ENCODE assay signal across 8 mouse cellular contexts in genomic region chr5:110386371-110387330, GRCm38 (mm10). TPM values are rescaled to one million over a fixed set of nuclear protein-coding genes. Genes with fewer than 3 reads are reported as not detected.
DNase-seq lines count a peak whose midpoint lies in the region; ATAC-seq and TF ChIP-seq lines count a peak whose summit lies in the region.

No protein-coding gene starts in this region.

- no peak for TF ChIP-seq CTCF in lung, adult 2 months (IDR thresholded peaks at IDR 0.05; ENCODE audit: insufficient read depth, low read length)
- TF ChIP-seq CTCF in olfactory bulb, adult 2 months (IDR thresholded peaks at IDR 0.05; ENCODE audit: insufficient read depth, low read depth, low read length): no peak

- peak; percentile 51 for DNase-seq in CD4-positive, CD25-positive, alpha-beta regulatory T cell, adult 2 months (ENCODE audit: low read depth, low spot score)
- DNase-seq in heart, postnatal 10 days: peak; percentile 79 to 80
- DNase-seq in kidney, postnatal 36 days: peak; percentile 67 to 89
- DNase-seq in lung, adult 2 months: peak; percentile 64
- peak; percentile 68 to 82 for DNase-seq in urinary bladder, adult 18-20 months (ENCODE audit: low spot score in 2 of 2)

- intact Hi-C loops in heart, postnatal 10 days (cut with DNase I): no loop called here

- H3K36me3 ChIP-seq in forebrain, embryonic 13.5 days (ENCODE audit: poor library complexity, severe bottlenecking): peaks cover 4% of the 10 kb centered on the region; the same call in 1 of the 2 replicates

- no peak overlapping the region for H3K27ac ChIP-seq in brown adipose tissue, adult 24 weeks (replicated peaks; ENCODE audit: low read depth, low read length)
- peak overlapping the region; percentile 72 for H3K27ac ChIP-seq in forebrain, embryonic 13.5 days
- no peak overlapping the region for H3K27ac ChIP-seq in olfactory bulb, adult 2 months (ENCODE audit: insufficient read depth, low read depth, low read length)

- peak overlapping the region; percentile 63 for H3K4me3 ChIP-seq in brown adipose tissue, adult 24 weeks (ENCODE audit: insufficient read depth, low read depth, low read length)
- H3K4me3 ChIP-seq in forebrain, embryonic 13.5 days: peak overlapping the region; percentile 88
- peak overlapping the region; percentile 75 for H3K4me3 ChIP-seq in lung, adult 2 months (replicated peaks; ENCODE audit: extremely low read depth, low read depth, low read length)
- peak overlapping the region; percentile 48 for H3K4me3 ChIP-seq in olfactory bulb, adult 2 months (ENCODE audit: insufficient read depth, low read depth, low read length)

- H3K27me3 ChIP-seq in forebrain, embryonic 13.5 days: no peaks in the 10 kb centered on the region

- under 1% methylated on average over 90 of the region's 90 CpGs for WGBS in forebrain, embryonic 13.5 days
- WGBS in lung, adult 2 months: 4% methylated on average over 90 of the region's 90 CpGs
- 17% methylated on average over 90 of the region's 90 CpGs for WGBS in olfactory bulb, adult 2 months

- H3K9ac ChIP-seq in forebrain, embryonic 13.5 days: peak overlapping the region; percentile 91

- ATAC-seq in forebrain, embryonic 13.5 days: peak; percentile 93

- H3K9me3 ChIP-seq in forebrain, embryonic 13.5 days (replicated peaks): no peaks in the 10 kb centered on the region

- peak overlapping the region; percentile 81 for H3K4me2 ChIP-seq in forebrain, embryonic 13.5 days

- TF ChIP-seq POLR2A in lung, adult 2 months (IDR thresholded peaks at IDR 0.05; ENCODE audit: borderline replicate concordance, extremely low read depth, low read depth, low read length): no peak
- TF ChIP-seq POLR2A in olfactory bulb, adult 2 months (IDR thresholded peaks at IDR 0.05; ENCODE audit: insufficient read depth, low read depth, low read length): peak; percentile 37; the same call in 1 of the 2 replicates

- H3K4me1 ChIP-seq in brown adipose tissue, adult 24 weeks (ENCODE audit: control insufficient read depth, insufficient read depth, insufficient read length, low read length): peaks cover 5% of the 10 kb centered on the region; the same call in 1 of the 2 replicates
- H3K4me1 ChIP-seq in forebrain, embryonic 13.5 days: peaks cover 38% of the 10 kb centered on the region
- peaks cover 2% of the 10 kb centered on the region for H3K4me1 ChIP-seq in lung, adult 2 months (ENCODE audit: control insufficient read depth, insufficient read depth, low read length)
- peaks cover 26% of the 10 kb centered on the region for H3K4me1 ChIP-seq in olfactory bulb, adult 2 months (ENCODE audit: control insufficient read depth, insufficient read depth, low read length)

RNA-seq across cellular contexts. Expression of gene Lrcol1, which starts 42.1 kb away (rescaled TPM):
- polyA plus RNA-seq in brown adipose tissue, adult 24 weeks (2012; ENCODE audit: insufficient read depth, insufficient read length, missing spikeins): not detected in 2 replicates
- not detected in 2 replicates for polyA plus RNA-seq in forebrain, embryonic 13.5 days (2015; fragmentation: Nextera tagmentation; extraction: Ambion mirVana)
- not detected for total RNA-seq in heart, postnatal 10 days (2021)
- 0.19 and 0.51 TPM in 2 replicates for polyA plus RNA-seq in lung, adult 2 months (2012; rRNA removed)
- not detected in 2 replicates for polyA plus RNA-seq in olfactory bulb, adult 2 months (2012; ENCODE audit: insufficient read depth, insufficient read length, low replicate concordance, missing spikeins)

RNA-seq across cellular contexts. Expression of gene P2rx2, which starts 43.6 kb away (rescaled TPM):
- polyA plus RNA-seq in brown adipose tissue, adult 24 weeks (2012; ENCODE audit: insufficient read depth, insufficient read length, missing spikeins): not detected in 2 replicates
- polyA plus RNA-seq in forebrain, embryonic 13.5 days (2015; fragmentation: Nextera tagmentation; extraction: Ambion mirVana): 2.0 and 2.2 TPM in 2 replicates
- total RNA-seq in heart, postnatal 10 days (2021): not detected
- polyA plus RNA-seq in lung, adult 2 months (2012; rRNA removed): 1.2 TPM in 2 replicates
- not detected in 2 replicates for polyA plus RNA-seq in olfactory bulb, adult 2 months (2012; ENCODE audit: insufficient read depth, insufficient read length, low replicate concordance, missing spikeins)
